Mouse (Mus musculus): ENCODE measurements around the gene Lzic. TPM values are rescaled to one million over a fixed set of nuclear protein-coding genes. Genes with fewer than 3 reads are reported as not detected.

Lzic gene
- total and polyA plus RNA-seq, 3 experiments: 25.0 to 26.2 TPM; not detected in 1

- H3K27me3 ChIP-seq (ENCODE audit: control insufficient read depth in 1 of 2, insufficient read depth in 2 of 2, low read length in 2 of 2): no peaks in the 10 kb centered on the region
- H3K4me3 ChIP-seq (ENCODE audit: control insufficient read depth in 1 of 2, insufficient read depth in 1 of 2, low read depth in 2 of 2, low read length in 2 of 2): no peak overlapping the region
- DNase-seq (ENCODE audit: low read depth, low spot score): no peak
- H3K4me1 ChIP-seq (ENCODE audit: control insufficient read depth in 1 of 2, insufficient read depth in 2 of 2, low read length in 2 of 2): no peaks in the 10 kb centered on the region
- no peak overlapping the region for H3K27ac ChIP-seq (ENCODE audit: control insufficient read depth, low read depth, low read length)
- no peaks in the 10 kb centered on the region for H3K9me3 ChIP-seq (replicated peaks; ENCODE audit: insufficient read depth, low read length)
- TF ChIP-seq USF1 (IDR thresholded peaks at IDR 0.05; ENCODE audit: low read depth, low read length): no peak
- TF ChIP-seq MXI1 (IDR thresholded peaks at IDR 0.05; ENCODE audit: low read depth, low read length): no peak
- no peak for TF ChIP-seq ELF1 (IDR thresholded peaks at IDR 0.05; ENCODE audit: low read depth, low read length)
- TF ChIP-seq MAX (IDR thresholded peaks at IDR 0.05; ENCODE audit: low read length): no peak
- TF ChIP-seq MAFK (IDR thresholded peaks at IDR 0.05; ENCODE audit: borderline replicate concordance, low read depth, low read length): no peak
- no peak for TF ChIP-seq CTCF (IDR thresholded peaks at IDR 0.05 in 2 of 3, conservative IDR thresholded peaks at IDR 0.05 in 1 of 3; ENCODE audit: control insufficient read depth in 1 of 3, insufficient read depth in 1 of 3, low read depth in 2 of 3, low read length in 3 of 3, poor library complexity in 1 of 3, severe bottlenecking in 1 of 3)
- TF ChIP-seq EP300 (IDR thresholded peaks at IDR 0.05; ENCODE audit: low read depth in 1 of 2, low read length in 2 of 2): no peak
- no peak for TF ChIP-seq HCFC1 (IDR thresholded peaks at IDR 0.05; ENCODE audit: low read depth, low read length)
- H3K9ac ChIP-seq (ENCODE audit: control insufficient read depth, low read depth, low read length, poor library complexity, severe bottlenecking): no peak overlapping the region
- H3K79me2 ChIP-seq (ENCODE audit: control insufficient read depth, insufficient read depth, low read length, poor library complexity): no peaks in the 10 kb centered on the region
- no peaks in the 10 kb centered on the region for H3K36me3 ChIP-seq (ENCODE audit: control insufficient read depth in 1 of 2, insufficient read depth in 2 of 2, low read length in 2 of 2)
Observed at GRCm38 (mm10) chr4:149544892-149545291, 59.9 kb downstream of the Lzic start.

Other genes starting within 250 kb of the Lzic start
- 8.8 and 9.1 TPM in 2 replicates for gene Kif1b, start 177.5 kb upstream of the Lzic start, total RNA-seq (2012; rRNA removed)
- gene Kif1b, start 177.5 kb upstream of the Lzic start, polyA plus RNA-seq (2012; ENCODE audit: insufficient read depth in 1 of 2, insufficient read length in 2 of 2, low read depth in 1 of 2, low replicate concordance in 2 of 2, missing spikeins in 1 of 2): 10 to 100 TPM; 16.3 to 20.2 TPM
- gene Ube4b, start 58.5 kb upstream of the Lzic start, total RNA-seq (2012; rRNA removed): 28.4 and 39.0 TPM in 2 replicates
- 100 to 1,000 TPM in 1 of 2 experiments, 10 to 100 TPM in 1; 71.0 to 104 TPM for gene Ube4b, start 58.5 kb upstream of the Lzic start, polyA plus RNA-seq (2012; ENCODE audit: insufficient read depth in 1 of 2, insufficient read length in 2 of 2, low read depth in 1 of 2, low replicate concordance in 2 of 2, missing spikeins in 1 of 2)
- gene Rbp7, start 30.3 kb upstream of the Lzic start, total RNA-seq (2012; rRNA removed): not detected in 2 replicates
- not detected for gene Rbp7, start 30.3 kb upstream of the Lzic start, polyA plus RNA-seq (2012; ENCODE audit: insufficient read depth in 1 of 2, insufficient read length in 2 of 2, low read depth in 1 of 2, low replicate concordance in 2 of 2, missing spikeins in 1 of 2)
- gene Tmem274, start 7.9 kb upstream of the Lzic start, total RNA-seq (2012; rRNA removed): not detected in 2 replicates
- not detected for gene Tmem274, start 7.9 kb upstream of the Lzic start, polyA plus RNA-seq (2012; ENCODE audit: insufficient read depth in 1 of 2, insufficient read length in 2 of 2, low read depth in 1 of 2, low replicate concordance in 2 of 2, missing spikeins in 1 of 2)
- 18.9 and 22.3 TPM in 2 replicates for gene Nmnat1, start within 50 bp of the Lzic start, total RNA-seq (2012; rRNA removed)
- 10 to 100 TPM in 1 of 2 experiments, not detected in 1; 19.8 TPM for gene Nmnat1, start within 50 bp of the Lzic start, polyA plus RNA-seq (2012; ENCODE audit: insufficient read depth in 1 of 2, insufficient read length in 2 of 2, low read depth in 1 of 2, low replicate concordance in 2 of 2, missing spikeins in 1 of 2)
- gene Ctnnbip1, start 33.0 kb downstream of the Lzic start, total RNA-seq (2012; rRNA removed): 10.8 and 12.7 TPM in 2 replicates
- gene Ctnnbip1, start 33.0 kb downstream of the Lzic start, polyA plus RNA-seq (2012; ENCODE audit: insufficient read depth in 1 of 2, insufficient read length in 2 of 2, low read depth in 1 of 2, low replicate concordance in 2 of 2, missing spikeins in 1 of 2): 10 to 100 TPM in 1 of 2 experiments, not detected in 1; 20.2 TPM
- 19.3 and 26.6 TPM in 2 replicates for gene Clstn1, start 101.2 kb downstream of the Lzic start, total RNA-seq (2012; rRNA removed)
- 1 to 10 TPM in 1 of 2 experiments, not detected in 1; 6.1 TPM for gene Clstn1, start 101.2 kb downstream of the Lzic start, polyA plus RNA-seq (2012; ENCODE audit: insufficient read depth in 1 of 2, insufficient read length in 2 of 2, low read depth in 1 of 2, low replicate concordance in 2 of 2, missing spikeins in 1 of 2)
- 45.7 and 45.9 TPM in 2 replicates for gene Pik3cd, start 217.3 kb downstream of the Lzic start, total RNA-seq (2012; rRNA removed)
- 100 to 1,000 TPM in 1 of 2 experiments, 10 to 100 TPM in 1; 49.8 to 152 TPM for gene Pik3cd, start 217.3 kb downstream of the Lzic start, polyA plus RNA-seq (2012; ENCODE audit: insufficient read depth in 1 of 2, insufficient read length in 2 of 2, low read depth in 1 of 2, low replicate concordance in 2 of 2, missing spikeins in 1 of 2)